Comparison of ENCODE assay signal across 9 mouse cellular contexts in the genomic region with DNA sequence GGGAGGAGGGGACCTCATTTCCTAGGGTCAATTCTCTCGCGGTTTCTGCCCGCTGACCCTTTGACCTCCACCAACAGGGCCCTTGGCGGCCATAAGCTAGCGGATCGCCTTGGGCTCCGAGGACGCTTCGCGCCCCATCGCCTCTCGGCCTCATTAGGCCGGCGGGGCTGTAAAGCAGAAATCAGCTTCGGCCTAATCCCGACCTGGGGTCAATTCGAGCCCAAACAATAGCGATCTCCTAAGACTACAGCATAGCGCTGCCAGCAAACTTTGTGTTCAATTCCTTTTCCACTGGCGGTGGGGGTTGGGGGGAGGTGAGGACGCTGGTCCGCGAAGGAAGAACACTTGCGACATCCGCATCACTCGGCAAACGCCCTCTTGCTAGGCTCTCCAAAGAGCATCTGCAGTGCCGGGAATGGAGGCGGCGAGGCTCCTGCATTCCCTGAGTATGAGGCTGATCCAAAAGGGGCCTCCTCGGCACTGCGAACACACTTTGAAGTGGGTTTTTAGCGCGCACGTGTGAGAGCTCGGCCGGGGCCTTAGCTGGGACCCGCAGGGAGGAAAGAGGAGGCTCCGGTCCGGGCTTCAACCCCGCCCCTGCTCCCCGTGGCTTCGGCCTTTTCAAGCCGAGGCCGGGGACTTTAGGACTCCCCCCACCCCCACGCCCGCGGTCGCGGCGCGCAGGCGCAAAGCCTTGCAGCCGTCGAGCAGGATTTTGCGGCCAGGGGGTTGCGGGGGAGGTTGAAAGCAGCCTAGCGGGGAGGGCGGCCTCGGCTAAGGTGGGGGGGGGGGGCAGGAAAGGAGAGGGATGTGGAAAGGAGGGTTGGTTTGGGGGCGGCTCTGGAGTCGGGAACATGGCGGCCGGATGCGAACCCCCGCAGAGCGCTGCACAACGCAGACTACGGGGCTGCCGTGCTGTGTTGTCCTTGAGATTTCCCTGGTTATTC. TPM values are rescaled to one million over a fixed set of nuclear protein-coding genes. Genes with fewer than 3 reads are reported as not detected.
DNase-seq lines count a peak whose midpoint lies in the region; ATAC-seq and TF ChIP-seq lines count a peak whose summit lies in the region.
"Had no signal": no experiment of that assay in that cellular context is flagged by ENCODE, and none has a peak within 500 bp of the region (broad histone marks: within the 10 kb centered on the region; RNA-seq: fewer than 3 reads in every experiment).

No protein-coding gene starts in this region.

- no peak for TF ChIP-seq CTCF in lung, adult 2 months (IDR thresholded peaks at IDR 0.05; ENCODE audit: insufficient read depth, low read length)

- H3K27ac ChIP-seq in lung, embryonic 15.5 days, result no peak overlapping the region
- no peak overlapping the region for H3K27ac ChIP-seq in embryonic facial prominence, embryonic 14.5 days (replicated peaks; ENCODE audit: low read depth, low read length)
- peak overlapping the region; percentile 43; the same call in 1 of the 2 replicates for H3K27ac ChIP-seq in limb, embryonic 15.5 days
- H3K27ac ChIP-seq: liver, embryonic 14.5 days had no signal

- peaks cover 62% of the 10 kb centered on the region for H3K27me3 ChIP-seq in lung, embryonic 15.5 days
- peaks cover 74% of the 10 kb centered on the region for H3K27me3 ChIP-seq in embryonic facial prominence, embryonic 14.5 days (replicated peaks; ENCODE audit: control insufficient read depth, insufficient read depth, low read length)
- H3K27me3 ChIP-seq in limb, embryonic 15.5 days, result peaks cover 23% of the 10 kb centered on the region

- no peaks in the 10 kb centered on the region for H3K36me3 ChIP-seq in lung, embryonic 15.5 days
- no peaks in the 10 kb centered on the region for H3K36me3 ChIP-seq in embryonic facial prominence, embryonic 14.5 days (ENCODE audit: control insufficient read depth, insufficient read depth, low read length)
- no peaks in the 10 kb centered on the region for H3K36me3 ChIP-seq in limb, embryonic 15.5 days

- no peak for ATAC-seq in lung, embryonic 15.5 days (ENCODE audit: borderline replicate concordance, extremely low read depth, low FRiP score, low TSS enrichment)
- peak; percentile 84 for ATAC-seq in embryonic facial prominence, embryonic 14.5 days (ENCODE audit: low read depth)
- ATAC-seq in limb, embryonic 15.5 days (ENCODE audit: insufficient number of reproducible peaks, low FRiP score, low TSS enrichment, low read depth), result peak; percentile 83

- no peaks in the 10 kb centered on the region for H3K4me1 ChIP-seq in lung, embryonic 15.5 days
- H3K4me1 ChIP-seq in lung, adult 2 months (ENCODE audit: control insufficient read depth, insufficient read depth, low read length), result no peaks in the 10 kb centered on the region
- H3K4me1 ChIP-seq in embryonic facial prominence, embryonic 14.5 days (ENCODE audit: control insufficient read depth, insufficient read depth, low read length), result no peaks in the 10 kb centered on the region
- 0 out of 2 replicates have a peak, but pooled peaks cover 5% of the 10 kb centered on the region for H3K4me1 ChIP-seq in limb, embryonic 15.5 days

- DNase-seq in lung, adult 2 months, result no peak
- DNase-seq in embryonic facial prominence, embryonic 14.5 days (ENCODE audit: low spot score), result peak; percentile 47
- peak; percentile 49 for DNase-seq in testis, postnatal 10 days (ENCODE audit: low spot score)
- DNase-seq in thymus, postnatal 0 days (ENCODE audit: low spot score), result no peak
- DNase-seq in left cerebral cortex, postnatal 36 days (ENCODE audit: low spot score in 2 of 2), result no peak
- DNase-seq in kidney, postnatal 14 days, result no peak

- no peaks in the 10 kb centered on the region for H3K9me3 ChIP-seq in lung, embryonic 15.5 days
- no peaks in the 10 kb centered on the region for H3K9me3 ChIP-seq in embryonic facial prominence, embryonic 14.5 days (ENCODE audit: control insufficient read depth, low read length)
- H3K9me3 ChIP-seq in limb, embryonic 15.5 days, result no peaks in the 10 kb centered on the region

- 13% methylated on average over 69 of the region's 70 CpGs for WGBS in lung, embryonic 15.5 days
- WGBS in lung, adult 2 months, result 31% methylated on average over 70 of the region's 70 CpGs
- WGBS in embryonic facial prominence, embryonic 14.5 days, result 17% methylated on average over 42 of the region's 70 CpGs
- WGBS in limb, embryonic 15.5 days, result 23% methylated on average over 63 of the region's 70 CpGs

- intact Hi-C loops in left cerebral cortex, postnatal 36 days (cut with DNase I), result loop anchor here (10.0 kb wide), 1 partner anchor 336 kb away; no protein-coding TSS in a partner anchor

- no peak overlapping the region for H3K9ac ChIP-seq in lung, embryonic 15.5 days
- H3K9ac ChIP-seq in embryonic facial prominence, embryonic 14.5 days (ENCODE audit: low read depth, low read length), result peak overlapping the region; percentile 40; the same call in 1 of the 2 replicates
- H3K9ac ChIP-seq in limb, embryonic 15.5 days, result no peak overlapping the region
- H3K9ac ChIP-seq: liver, embryonic 14.5 days had no signal

- H3K4me2 ChIP-seq in lung, embryonic 15.5 days, result peak overlapping the region; percentile 59
- peak overlapping the region; percentile 52 for H3K4me2 ChIP-seq in embryonic facial prominence, embryonic 14.5 days (ENCODE audit: low read depth, low read length)
- H3K4me2 ChIP-seq in limb, embryonic 15.5 days, result peak overlapping the region; percentile 45

- TF ChIP-seq POLR2A in lung, adult 2 months (IDR thresholded peaks at IDR 0.05; ENCODE audit: borderline replicate concordance, extremely low read depth, low read depth, low read length), result no peak

- peak overlapping the region; percentile 31 for H3K4me3 ChIP-seq in lung, embryonic 15.5 days
- H3K4me3 ChIP-seq in lung, adult 2 months (replicated peaks; ENCODE audit: extremely low read depth, low read depth, low read length), result no peak overlapping the region
- peak overlapping the region; percentile 41 for H3K4me3 ChIP-seq in embryonic facial prominence, embryonic 14.5 days (ENCODE audit: low read depth, low read length)
- peak overlapping the region; percentile 43 for H3K4me3 ChIP-seq in limb, embryonic 15.5 days

RNA-seq across cellular contexts. Expression of gene Zic3, which starts 15.8 kb away (rescaled TPM):
- 0.25 TPM in 1 of 2 replicates, not detected in the other for polyA plus RNA-seq in lung, embryonic 15.5 days (2015; fragmentation: Nextera tagmentation; extraction: Ambion mirVana)
- polyA plus RNA-seq in lung, adult 2 months (2012; rRNA removed), result not detected in 2 replicates
- polyA plus RNA-seq in embryonic facial prominence, embryonic 14.5 days (2014; fragmentation: Nextera tagmentation; extraction: Ambion mirVana), result 3.3 and 3.5 TPM in 2 replicates
- 3.8 and 6.1 TPM in 2 replicates for polyA plus RNA-seq in limb, embryonic 15.5 days (2015; fragmentation: Nextera tagmentation; extraction: Ambion mirVana)
- not detected in 2 replicates for polyA plus RNA-seq in thymus, postnatal 0 days (2015; fragmentation: Nextera tagmentation; extraction: Ambion mirVana)
- 1 to 10 TPM; 3.1 to 3.4 TPM for total RNA-seq in left cerebral cortex, postnatal 36 days (2021)

Comparison
In these comparisons a context has a peak if more than half of its experiments do, and no peak if none do; other contexts are left out.
1. DNase-seq: peak in embryonic facial prominence, embryonic 14.5 days (single experiment) and testis, postnatal 10 days (single experiment); none in lung, adult 2 months (single experiment), thymus, postnatal 0 days (single experiment), left cerebral cortex, postnatal 36 days (0 of 2) and kidney, postnatal 14 days (single experiment).
2. Peak in every context shown above with its lines, with median percentiles within 50 percentile points of each other: H3K4me2 ChIP-seq.